Mouse (Mus musculus): Measurements from ENCODE around the gene Dennd6b.

DNA sequence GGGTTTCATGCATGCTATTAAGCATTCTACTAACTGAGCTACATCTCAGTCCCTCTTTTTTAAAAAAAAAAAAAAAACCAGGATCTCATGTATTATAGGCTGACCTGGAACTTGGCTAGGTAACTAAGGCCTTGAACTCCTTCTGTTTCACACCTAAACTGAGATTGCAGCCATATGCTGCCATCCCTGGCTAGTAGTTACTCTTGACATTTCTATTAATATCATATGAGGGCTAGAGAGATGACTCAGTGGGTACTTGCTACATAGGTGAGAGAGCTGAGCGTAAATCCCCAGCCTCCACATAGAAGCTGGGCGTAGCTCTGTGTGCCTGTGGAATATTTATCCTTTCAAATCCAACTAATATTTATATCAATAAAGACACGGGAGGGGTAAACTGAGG is 18.7 kb upstream of the Dennd6b start:
- TF ChIP-seq CTCF (conservative IDR thresholded peaks at IDR 0.05; ENCODE audit: insufficient read depth, insufficient read length, low read depth, low read length) (no peak), POLR2A (IDR thresholded peaks at IDR 0.05; ENCODE audit: low read depth, low read length) (no peak)

Data from kidney, adult 2 months (tissue).